Mouse (Mus musculus) G1E (cell line): ENCODE measurements around the gene Pgf. TPM values are rescaled to one million over a fixed set of nuclear protein-coding genes. Genes with fewer than 3 reads are reported as not detected.

ENCODE experiments used
- ATAC-seq: 2 replicates; pipeline ENCODE4 v1.8.0; 2016; ENCODE audit warnings: mild to moderate bottlenecking; ENCODE audit not compliant: insufficient number of reproducible peaks, poor library complexity, low FRiP score, severe bottlenecking; ENCODE audit errors: extremely low read depth
- DNase-seq: peaks from one replicate; pipeline ENCODE4 v3.0.0; 2012; ENCODE audit warnings: low spot score
- H3K27me3 ChIP-seq: 2 replicates; pipeline ENCODE4 v1.6.1; 2012; ENCODE audit warnings: mild to moderate bottlenecking, low read length, inconsistent platforms; ENCODE audit not compliant: insufficient read depth
- H3K36me3 ChIP-seq: replicated peaks from 2 replicates; pipeline ENCODE3; 2012; ENCODE audit warnings: mild to moderate bottlenecking, inconsistent platforms
- H3K4me1 ChIP-seq: 2 replicates; pipeline ENCODE4 v1.6.1; 2012; ENCODE audit warnings: low read depth, low read length, inconsistent platforms, mixed read lengths; ENCODE audit not compliant: insufficient read depth
- H3K4me3 ChIP-seq: 2 replicates; pipeline ENCODE4 v1.5.1; 2012; ENCODE audit warnings: low read depth, mild to moderate bottlenecking, inconsistent platforms, low read length, moderate library complexity, mixed read lengths
- H3K9me3 ChIP-seq: replicated peaks from 2 replicates; pipeline ENCODE4 v1.6.1; 2012; ENCODE audit warnings: inconsistent platforms
- CTCF ChIP-seq: IDR thresholded peaks from 2 replicates; pipeline ENCODE4 v1.5.1; 2012; ENCODE audit warnings: low read depth, low read length, inconsistent platforms, mixed read lengths
- GATA1 ChIP-seq: IDR thresholded peaks from 2 replicates; pipeline ENCODE4 v1.6.1; 2012; ENCODE audit warnings: borderline replicate concordance, low read length, inconsistent platforms, mixed read lengths
- GATA2 ChIP-seq: IDR thresholded peaks from 2 replicates; pipeline ENCODE4 v1.6.1; 2012; ENCODE audit warnings: low read depth, low read length, inconsistent platforms, borderline replicate concordance
- POLR2AphosphoS5 ChIP-seq: IDR thresholded peaks from 2 replicates; pipeline ENCODE4 v1.6.1; 2012; ENCODE audit warnings: low read depth, low read length, inconsistent platforms; ENCODE audit not compliant: insufficient replicate concordance
- TAL1 ChIP-seq: conservative IDR thresholded peaks from 2 replicates; pipeline ENCODE4 v1.6.1; 2012; ENCODE audit warnings: low read depth, low read length, inconsistent platforms, mixed read lengths
- polyA plus RNA-seq: library from polyadenylated mRNA; stranded (reverse); fragments of >175 nt; gene quantifications from 2 replicates; pipeline ENCODE4 v1.2.3, GENCODE M21; 2012
- total RNA-seq, 2 experiments: library from RNA; stranded (forward) in 1 of 2; stranded (reverse) in 1 of 2; fragments of 200-1000 nt in 1 of 2; fragments of >200 nt in 1 of 2; fragmentation: Nextera tagmentation in 1 of 2; gene quantifications; 2 replicates each; pipeline ENCODE4 v1.2.3; 2014 to 2017

Pgf gene
- total and polyA plus RNA-seq, 3 experiments, result 2.1 TPM; not detected in 2

- no peaks in the 10 kb centered on the region for H3K36me3 ChIP-seq
- DNase-seq (no peak), ATAC-seq (no peak)
- no peak for TF ChIP-seq TAL1
- no peak for TF ChIP-seq GATA1
- TF ChIP-seq CTCF, result no peak
- TF ChIP-seq GATA2, result no peak
- no peak for TF ChIP-seq POLR2AphosphoS5
- H3K27me3 ChIP-seq, result peaks cover 58% of the 10 kb centered on the region
- H3K9me3 ChIP-seq, result no peaks in the 10 kb centered on the region
- peaks cover 7% of the 10 kb centered on the region for H3K4me1 ChIP-seq
- H3K4me3 ChIP-seq, result no peak overlapping the region
Measured at GRCm38 (mm10) chr12:85194623-85195018, 17.0 kb upstream of the Pgf start.

- Histone ChIP-seq H3K4me3 (no peak overlapping the region), H3K27me3 (peaks cover 53% of the 10 kb centered on the region), H3K9me3 (no peaks in the 10 kb centered on the region), H3K36me3 (no peaks in the 10 kb centered on the region), H3K4me1 (peaks cover 7% of the 10 kb centered on the region)
- TF ChIP-seq GATA1 (no peak), TAL1 (no peak; the same call in 1 of the 2 replicates), CTCF (no peak), GATA2 (no peak), POLR2AphosphoS5 (no peak)
- no peak for ATAC-seq
- DNase-seq, result no peak
Measured at GRCm38 (mm10) chr12:85193923-85194622, 16.5 kb upstream of the Pgf start.

DNA sequence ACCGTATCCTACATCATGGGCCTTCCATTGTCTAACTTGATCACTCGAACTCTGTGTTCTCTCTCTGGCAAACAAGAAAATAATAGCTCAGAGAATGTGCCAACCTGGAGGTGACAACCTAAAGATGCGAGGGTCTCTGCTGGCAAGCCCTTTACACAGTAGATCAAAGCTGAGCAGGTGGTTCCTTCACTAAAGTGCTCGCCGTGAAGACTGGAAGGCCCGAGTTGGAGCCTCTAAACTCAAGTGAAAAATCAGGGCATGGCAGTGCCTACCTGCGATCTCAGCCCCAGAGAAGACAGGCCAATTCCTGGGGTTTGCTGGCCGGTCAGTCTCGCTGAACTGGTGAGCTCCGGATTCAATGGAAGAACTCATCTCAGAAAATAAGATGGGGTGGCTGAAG, 15.6 kb upstream of the Pgf start:
- TF ChIP-seq POLR2AphosphoS5, result no peak
- no peak for TF ChIP-seq CTCF
- no peak for TF ChIP-seq GATA1
- no peaks in the 10 kb centered on the region for H3K36me3 ChIP-seq
- peaks cover 49% of the 10 kb centered on the region for H3K27me3 ChIP-seq
- ATAC-seq (no peak), DNase-seq (no peak)
- peaks cover 7% of the 10 kb centered on the region for H3K4me1 ChIP-seq
- H3K4me3 ChIP-seq, result no peak overlapping the region
- no peaks in the 10 kb centered on the region for H3K9me3 ChIP-seq

GRCm38 (mm10) chr12:85192461-85193108, 15.0 kb upstream of the Pgf start:
- Histone ChIP-seq H3K9me3 (no peaks in the 10 kb centered on the region), H3K4me1 (peaks cover 7% of the 10 kb centered on the region), H3K36me3 (no peaks in the 10 kb centered on the region), H3K27me3 (peaks cover 48% of the 10 kb centered on the region), H3K4me3 (no peak overlapping the region)
- ATAC-seq (no peak), DNase-seq (no peak)
- TF ChIP-seq GATA2 (no peak), POLR2AphosphoS5 (no peak), CTCF (no peak)

DNA sequence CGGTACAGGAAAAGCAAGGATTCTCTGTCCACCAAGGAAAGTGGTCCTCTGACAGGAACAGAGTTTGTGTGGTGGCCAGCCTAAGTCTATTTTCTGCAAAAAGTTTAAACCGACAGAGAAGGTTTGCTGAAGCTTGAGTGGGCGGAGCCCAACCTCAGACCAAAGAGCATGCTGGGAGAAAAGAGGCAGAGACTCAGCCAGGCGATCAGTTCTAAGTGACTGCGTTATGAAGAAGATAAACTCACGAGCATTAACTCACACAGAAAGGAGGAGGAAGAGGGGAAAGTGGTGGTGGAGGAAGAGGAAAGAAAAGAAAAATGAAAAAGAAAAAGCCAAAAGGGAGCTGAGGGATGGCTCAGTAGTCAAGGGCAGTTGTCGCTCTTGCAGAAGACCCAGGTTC, 12.7 kb upstream of the Pgf start:
- Histone ChIP-seq H3K36me3 (no peaks in the 10 kb centered on the region), H3K4me1 (peaks cover 7% of the 10 kb centered on the region), H3K4me3 (no peak overlapping the region), H3K9me3 (no peaks in the 10 kb centered on the region), H3K27me3 (peaks cover 45% of the 10 kb centered on the region)
- no peak for ATAC-seq
- no peak for DNase-seq
- TF ChIP-seq GATA1 (no peak), POLR2AphosphoS5 (no peak), CTCF (no peak)

GRCm38 (mm10) chr12:85186361-85186760, 8.8 kb upstream of the Pgf start:
- no peak overlapping the region for H3K4me3 ChIP-seq
- peaks cover 48% of the 10 kb centered on the region for H3K27me3 ChIP-seq
- no peak for DNase-seq
- H3K36me3 ChIP-seq, result no peaks in the 10 kb centered on the region
- peaks cover 4% of the 10 kb centered on the region; the same call in 1 of the 2 replicates for H3K4me1 ChIP-seq
- H3K9me3 ChIP-seq, result no peaks in the 10 kb centered on the region
- ATAC-seq, result no peak
- TF ChIP-seq GATA1, result no peak
- TF ChIP-seq CTCF, result no peak
- no peak for TF ChIP-seq GATA2
- no peak for TF ChIP-seq POLR2AphosphoS5
- no peak for TF ChIP-seq TAL1

DNA sequence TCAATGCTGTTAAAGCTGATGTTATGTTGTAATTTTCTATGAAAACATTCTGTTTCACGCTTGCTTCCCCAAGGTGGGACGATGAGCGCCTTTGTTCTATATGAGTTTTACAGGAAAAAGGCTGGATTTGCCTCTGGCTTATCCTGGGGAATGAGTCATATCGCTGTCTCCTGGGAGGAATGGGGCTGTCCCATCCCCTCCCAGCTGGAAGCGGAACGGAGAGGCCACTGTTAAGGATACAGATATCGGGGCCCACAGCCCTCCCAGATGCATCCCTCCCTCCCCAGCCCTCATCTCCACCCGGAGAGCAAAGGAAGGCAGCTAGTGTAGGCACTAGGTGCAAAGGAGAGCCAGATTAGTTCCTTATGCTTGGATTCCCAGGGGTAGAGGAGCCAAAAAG, 8.2 kb upstream of the Pgf start:
- no peak for ATAC-seq
- H3K4me1 ChIP-seq, result peaks cover 4% of the 10 kb centered on the region; the same call in 1 of the 2 replicates
- peaks cover 53% of the 10 kb centered on the region for H3K27me3 ChIP-seq
- no peak for TF ChIP-seq GATA2
- TF ChIP-seq CTCF, result no peak
- no peak for TF ChIP-seq POLR2AphosphoS5
- no peak for TF ChIP-seq GATA1
- TF ChIP-seq TAL1, result no peak
- H3K36me3 ChIP-seq, result no peaks in the 10 kb centered on the region
- H3K4me3 ChIP-seq, result no peak overlapping the region
- no peaks in the 10 kb centered on the region for H3K9me3 ChIP-seq
- DNase-seq, result no peak
